Comparison of ENCODE assay signal across 18 mouse cellular contexts in the genomic region with DNA sequence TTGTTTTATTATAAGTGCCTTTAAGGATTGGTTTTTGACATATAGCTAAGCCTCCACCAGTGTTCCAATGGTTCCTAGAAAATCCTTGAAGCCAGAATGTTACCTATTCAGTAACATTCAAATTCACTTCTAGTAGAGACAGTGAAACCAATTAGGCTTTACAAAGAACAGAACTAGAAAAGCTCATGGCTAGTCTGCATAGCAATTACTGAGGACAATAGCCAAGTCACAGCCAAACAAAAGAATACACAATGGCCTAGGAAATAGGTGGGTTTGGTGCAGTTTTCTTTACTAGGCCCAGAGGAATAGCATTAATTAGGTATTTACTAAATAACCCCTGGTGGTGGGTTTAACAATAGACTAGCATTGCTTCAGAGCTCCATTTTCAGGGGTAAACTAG.
DNase-seq lines count a peak whose midpoint lies in the region.
"Had no signal": no experiment of that assay in that cellular context is flagged by ENCODE, and none has a peak within 500 bp of the region (broad histone marks: within the 10 kb centered on the region; RNA-seq: fewer than 3 reads in every experiment).

No protein-coding gene starts in this region.

- DNase-seq in ES-CJ7 (ENCODE audit: low read depth, low spot score) (peak; percentile 90), R1 (ENCODE audit: low read depth, low spot score) (peak; percentile 94)
- DNase-seq in retina, embryonic 14.5 days (ENCODE audit: low spot score), result peak; percentile 10
- no peak for DNase-seq in cerebellum, postnatal 36 days
- no peak for DNase-seq in frontal cortex, postnatal 36 days (ENCODE audit: low spot score in 2 of 2)
- no peak for DNase-seq in layer of hippocampus, adult 9-11 months
- DNase-seq: adrenal gland, adult 2 months; adrenal gland, postnatal 14 days; cerebellum, adult 11 months; cerebellum, adult 2 months; cerebellum, adult 9-11 months; cerebellum, postnatal 25 days; embryo, embryonic 11 days; forebrain, postnatal 0 days; gastrocnemius, postnatal 25 days; heart, adult 18-20 months; heart, postnatal 10 days; heart, postnatal 36 days had no signal

Comparison
In these comparisons a context has a peak if more than half of its experiments do, and no peak if none do; other contexts are left out.
1. DNase-seq: peak in ES-CJ7 (single experiment), R1 (single experiment) and retina, embryonic 14.5 days (single experiment); none in cerebellum, postnatal 36 days (0 of 2), frontal cortex, postnatal 36 days (0 of 2) and layer of hippocampus, adult 9-11 months (single experiment).